Mouse (Mus musculus) thymus, adult 2 months (tissue): ENCODE data around the gene Synj2bp. TPM values are rescaled to one million over a fixed set of nuclear protein-coding genes. Genes with fewer than 3 reads are reported as not detected.

ENCODE experiments used
- DNase-seq: peaks from one replicate; pipeline ENCODE4 v3.0.0; 2021
- H3K27ac ChIP-seq: fragments of 200-500 bp; 2 replicates; pipeline ENCODE4 v1.5.1; 2012; ENCODE audit warnings: low read length, control low read depth; ENCODE audit not compliant: control insufficient read depth, insufficient read depth
- H3K27me3 ChIP-seq: fragments of 200-500 bp; 2 replicates; pipeline ENCODE4 v1.6.1; 2012; ENCODE audit warnings: mild to moderate bottlenecking, low read length, moderate library complexity, mixed read lengths; ENCODE audit not compliant: control insufficient read depth, insufficient read depth
- H3K36me3 ChIP-seq: fragments of 200-500 bp; 2 replicates; pipeline ENCODE4 v1.6.1; 2012; ENCODE audit warnings: mild to moderate bottlenecking, low read length, moderate library complexity; ENCODE audit not compliant: control insufficient read depth, insufficient read depth
- H3K4me1 ChIP-seq: fragments of 200-500 bp; replicated peaks from 2 replicates; pipeline ENCODE4 v1.6.1; 2012; ENCODE audit warnings: low read length; ENCODE audit not compliant: control insufficient read depth, insufficient read depth
- H3K4me3 ChIP-seq: fragments of 200-500 bp; 2 replicates; pipeline ENCODE4 v1.5.1; 2012; ENCODE audit warnings: mild to moderate bottlenecking, low read length, control low read depth, moderate library complexity; ENCODE audit not compliant: control insufficient read depth, insufficient read depth
- CTCF ChIP-seq: fragments of 200-500 bp; IDR thresholded peaks from 2 replicates; pipeline ENCODE4 v1.5.1; 2012; ENCODE audit warnings: mild to moderate bottlenecking, control low read depth, low read length, moderate library complexity, borderline replicate concordance; ENCODE audit not compliant: control insufficient read depth, poor library complexity, insufficient read depth; ENCODE audit errors: extremely low read depth
- POLR2A ChIP-seq: fragments of 200-500 bp; IDR thresholded peaks from 2 replicates; pipeline ENCODE4 v1.6.1; 2012; ENCODE audit warnings: mild to moderate bottlenecking, low read length, control low read depth, moderate library complexity; ENCODE audit not compliant: control insufficient read depth, poor library complexity, insufficient read depth; ENCODE audit errors: extremely low read depth
- WGBS: fragments of 180-500 bp; shearing (Covaris S2); methylation state at CpG from one replicate; pipeline ENCODE4 v1.1.7; 2018; 5-methylcytosine and 5-hydroxymethylcytosine counted together
- polyA plus RNA-seq: library from polyadenylated mRNA; depleted of rRNA; stranded (reverse); fragments of >200 nt; gene quantifications from 2 replicates; pipeline ENCODE4 v1.2.3, GENCODE M21; 2012; rRNA removed

Synj2bp gene
- 43.2 and 50.9 TPM in 2 replicates for polyA plus RNA-seq

DNA sequence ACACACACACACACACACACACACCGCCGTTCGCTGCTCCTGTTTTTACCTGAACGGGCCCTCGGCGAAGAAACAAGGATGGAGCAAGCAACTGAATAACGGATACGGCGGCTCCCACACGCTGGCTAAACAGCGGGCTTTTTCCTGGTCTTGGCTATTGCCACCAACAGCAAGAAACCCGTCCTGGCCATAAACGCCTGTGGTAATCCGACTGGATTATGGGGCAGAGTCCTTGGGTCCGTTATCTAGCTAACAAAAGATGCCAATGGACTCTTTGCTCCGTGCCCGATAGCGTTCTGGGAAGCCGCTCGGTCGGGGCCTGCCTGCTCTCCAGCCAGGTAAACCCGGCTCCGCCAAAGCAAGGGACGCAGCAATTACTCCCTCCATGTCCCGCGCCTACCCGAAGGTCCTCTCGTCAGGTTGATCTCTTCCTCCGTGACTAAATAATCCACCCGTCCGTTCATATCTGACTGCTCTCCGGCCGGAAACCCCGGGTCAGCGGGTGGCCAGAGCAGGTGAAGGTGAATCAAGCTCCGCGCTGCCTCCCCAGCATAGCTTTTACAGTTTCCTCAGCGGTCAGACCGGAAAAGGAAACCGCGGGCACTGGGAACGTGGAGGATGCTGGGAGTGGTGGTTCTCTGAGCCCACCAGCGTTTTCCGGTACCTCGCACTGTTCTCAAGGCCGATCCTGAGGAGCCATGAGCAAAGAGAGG, at the start of gene Synj2bp, which contains the start of gene Gm20498:
Gene Synj2bp (minus strand): TSS at position 596 of the 713 bp plus-strand sequence.
Gene Gm20498 (minus strand): TSS at position 590 of the 713 bp plus-strand sequence.
- H3K27me3 ChIP-seq, result no peaks in the 10 kb centered on the region
- H3K4me3 ChIP-seq, result peak within 1 kb of the TSS; percentile 100
- H3K4me1 ChIP-seq, result peaks cover 2% of the 10 kb centered on the region; the same call in 1 of the 2 replicates
- peak within 1 kb of the TSS; percentile 68 for H3K27ac ChIP-seq
- DNase-seq, result peak; percentile 86
- peak; percentile 56 for TF ChIP-seq POLR2A
- TF ChIP-seq CTCF, result no peak
- H3K36me3 ChIP-seq, result no peaks in the 10 kb centered on the region
- WGBS, result under 1% methylated on average over 46 of the region's 46 CpGs

DNA sequence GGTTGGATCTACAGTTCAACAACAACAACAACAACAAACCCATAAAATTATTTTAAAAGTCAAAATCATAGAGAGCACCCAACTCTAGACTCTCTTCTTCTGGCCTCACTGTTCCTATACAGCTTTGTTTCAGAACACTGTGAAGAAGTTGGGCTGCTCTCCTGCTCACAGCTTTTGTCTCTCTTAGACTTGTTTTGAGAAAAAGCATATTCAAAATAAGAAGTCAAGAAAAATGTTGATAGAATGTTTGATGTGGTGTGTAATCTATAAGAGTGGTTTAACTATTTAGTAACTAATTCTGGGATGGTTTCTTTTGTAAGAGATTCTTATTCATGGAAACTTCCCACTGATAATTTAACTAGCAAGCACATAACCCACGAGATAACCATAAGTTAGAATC, 35.7 kb upstream of the Synj2bp start, which contains the start of gene Adam21:
Gene Adam21 (minus strand): TSS at position 101 of the 400 bp plus-strand sequence.
- 89% methylated on average over 1 of the region's 1 CpGs for WGBS
- Histone ChIP-seq H3K4me1 (no peaks in the 10 kb centered on the region), H3K4me3 (no peak within 1 kb of the TSS), H3K36me3 (no peaks in the 10 kb centered on the region; the same call in 1 of the 2 replicates), H3K27me3 (no peaks in the 10 kb centered on the region), H3K27ac (no peak within 1 kb of the TSS)
- no peak for TF ChIP-seq POLR2A
- TF ChIP-seq CTCF, result no peak
- no peak for DNase-seq

DNA sequence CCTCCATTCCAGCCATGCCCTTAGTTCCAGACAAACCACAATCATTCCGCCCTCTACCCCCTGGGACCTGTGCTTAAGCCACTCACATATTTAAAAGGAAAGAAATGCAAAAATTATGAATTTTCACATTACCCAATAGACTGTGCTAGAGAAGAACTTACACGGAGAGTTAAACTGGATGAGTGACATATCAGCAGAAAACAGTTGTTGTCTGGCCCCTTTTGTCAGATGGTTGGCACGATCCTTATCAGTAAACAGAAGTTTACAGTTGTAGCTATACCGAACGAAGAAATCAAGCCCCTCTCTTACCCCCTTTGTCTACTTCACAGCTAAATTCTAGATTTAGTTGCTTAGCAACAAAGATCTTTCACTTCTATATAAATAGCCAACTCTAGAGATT, 35.2 kb upstream of the Synj2bp start:
- 89% methylated on average over 5 of the region's 5 CpGs for WGBS
- H3K4me1 ChIP-seq, result no peaks in the 10 kb centered on the region
- H3K36me3 ChIP-seq, result no peaks in the 10 kb centered on the region; the same call in 1 of the 2 replicates
- DNase-seq, result no peak
- H3K27ac ChIP-seq, result no peak overlapping the region
- H3K4me3 ChIP-seq, result no peak overlapping the region
- TF ChIP-seq CTCF (no peak), POLR2A (no peak)
- no peaks in the 10 kb centered on the region for H3K27me3 ChIP-seq

DNA sequence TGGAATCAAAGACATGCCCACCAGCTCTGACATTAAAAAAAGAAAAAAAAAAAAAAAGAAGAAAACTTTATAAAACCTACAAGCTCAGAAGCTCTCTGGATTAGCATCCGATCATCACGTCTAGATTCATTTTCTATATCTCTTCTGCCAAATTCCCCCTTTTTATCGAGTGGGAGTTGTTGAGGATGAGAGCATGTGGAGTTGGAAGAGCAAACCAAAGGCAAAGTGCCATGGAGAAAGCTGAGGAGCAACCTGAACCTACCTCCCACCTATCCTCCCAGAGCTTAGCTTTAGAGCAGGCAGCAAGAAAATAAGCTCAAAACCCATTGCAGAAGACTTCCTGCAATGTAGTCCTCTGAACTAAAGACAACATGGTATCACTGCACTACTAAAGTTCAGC, 31.5 kb upstream of the Synj2bp start:
- H3K36me3 ChIP-seq, result no peaks in the 10 kb centered on the region
- no peaks in the 10 kb centered on the region for H3K27me3 ChIP-seq
- no peak overlapping the region for H3K27ac ChIP-seq
- H3K4me3 ChIP-seq, result no peak overlapping the region
- 96% methylated on average over 3 of the region's 3 CpGs for WGBS
- H3K4me1 ChIP-seq, result no peaks in the 10 kb centered on the region
- TF ChIP-seq POLR2A (no peak), CTCF (no peak)
- no peak for DNase-seq

DNA sequence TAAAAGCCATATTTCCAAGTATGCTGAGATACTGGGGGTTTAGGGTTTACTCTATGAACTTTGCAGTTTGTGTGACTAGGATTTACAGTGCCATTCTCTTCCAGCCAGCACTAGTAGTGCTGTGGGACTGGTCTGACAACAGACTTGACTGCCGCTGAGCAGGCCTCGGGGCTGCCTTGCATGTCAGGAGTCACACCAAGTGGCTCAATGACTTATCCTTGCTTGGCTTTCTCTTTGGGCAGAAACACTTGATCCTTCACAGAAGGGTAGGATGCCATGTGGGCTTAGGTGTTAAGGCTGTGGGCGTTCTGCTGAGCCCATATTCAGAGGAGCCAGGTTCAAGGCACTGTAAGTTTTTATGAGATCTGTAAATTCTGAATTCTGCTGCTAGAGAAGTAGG, 16.6 kb upstream of the Synj2bp start:
- Histone ChIP-seq H3K36me3 (no peaks in the 10 kb centered on the region), H3K27ac (no peak overlapping the region), H3K4me1 (no peaks in the 10 kb centered on the region), H3K4me3 (no peak overlapping the region), H3K27me3 (no peaks in the 10 kb centered on the region)
- TF ChIP-seq POLR2A, result no peak
- 94% methylated on average over 3 of the region's 3 CpGs for WGBS
- no peak for DNase-seq

DNA sequence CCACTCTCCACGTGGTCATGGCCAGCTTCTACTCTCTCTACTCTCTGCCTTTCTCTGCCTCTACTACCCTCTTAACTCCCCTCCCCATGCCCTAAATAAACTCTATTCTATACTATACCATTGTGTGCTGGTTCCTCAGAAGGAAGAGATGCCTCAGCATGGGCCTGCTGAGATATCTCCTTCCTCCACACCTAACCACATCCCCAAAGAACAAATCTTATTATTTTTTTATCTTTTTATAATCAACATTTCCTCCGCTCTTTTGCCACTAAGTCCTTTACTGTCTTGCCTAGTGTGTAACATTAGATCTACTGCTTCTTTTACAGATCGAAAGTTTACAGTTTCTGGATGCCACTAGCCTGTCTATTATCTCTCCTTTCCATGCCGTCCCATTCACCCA, 14.5 kb upstream of the Synj2bp start:
- no peak for DNase-seq
- Histone ChIP-seq H3K36me3 (no peaks in the 10 kb centered on the region), H3K4me3 (no peak overlapping the region), H3K4me1 (no peaks in the 10 kb centered on the region), H3K27ac (no peak overlapping the region), H3K27me3 (no peaks in the 10 kb centered on the region)
- WGBS, result 45% methylated on average over 4 of the region's 4 CpGs
- TF ChIP-seq CTCF (no peak), POLR2A (no peak)
